Mouse (Mus musculus): ENCODE measurements around the gene Gjb6.

- TF ChIP-seq CTCF (IDR thresholded peaks at IDR 0.05; ENCODE audit: borderline replicate concordance, extremely low read depth, insufficient read depth, insufficient read length) (no peak), POLR2A (IDR thresholded peaks at IDR 0.05; ENCODE audit: borderline replicate concordance, extremely low read depth, insufficient read depth, insufficient read length, poor library complexity, severe bottlenecking) (no peak)
These were observed 57.9 kb downstream of the Gjb6 start for GRCm38 (mm10) chr14:57075537-57075936.
